Mouse (Mus musculus) cerebellum, adult (tissue): ENCODE measurements around the gene Pnp.
"Not testable (repeated sequence)": the region's sequence is repeated elsewhere in the genome, so short reads cannot be mapped to it uniquely, and the experiment has no call there.

ENCODE experiments used
- ATAC-seq: cut with Nextera tagmentation; 2 replicates; pipeline ENCODE4 v1.9.2; 2017; ENCODE audit warnings: mild to moderate bottlenecking, moderate library complexity, mixed read lengths; ENCODE audit not compliant: insufficient number of reproducible peaks, low FRiP score, low TSS enrichment

Pnp gene

GRCm38 (mm10) chr14:50973054-50973453 is 42.2 kb downstream of the Pnp start:
- not testable (repeated sequence) for ATAC-seq

GRCm38 (mm10) chr14:50973700-50974099 is 42.8 kb downstream of the Pnp start:
- no peak for ATAC-seq

GRCm38 (mm10) chr14:50975001-50975400 is 44.1 kb downstream of the Pnp start:
- no peak for ATAC-seq

- ATAC-seq: no peak
Measured at GRCm38 (mm10) chr14:50976674-50977073, 45.8 kb downstream of the Pnp start.

GRCm38 (mm10) chr14:50978451-50978850 is 47.6 kb downstream of the Pnp start:
- ATAC-seq: not testable (repeated sequence)

- ATAC-seq: no peak
Measured at GRCm38 (mm10) chr14:50979631-50980030, 48.7 kb downstream of the Pnp start.

- no peak for ATAC-seq
Measured at GRCm38 (mm10) chr14:50981207-50981606, 50.3 kb downstream of the Pnp start.

GRCm38 (mm10) chr14:50981837-50982236 is 51.0 kb downstream of the Pnp start:
- ATAC-seq: no peak

GRCm38 (mm10) chr14:50987668-50988067 is 56.8 kb downstream of the Pnp start:
- ATAC-seq: no peak

- no peak for ATAC-seq
Measured at GRCm38 (mm10) chr14:50991037-50991436, 60.2 kb downstream of the Pnp start.

- ATAC-seq: no peak
Measured at GRCm38 (mm10) chr14:50997088-50997487, 66.2 kb downstream of the Pnp start.

- no peak for ATAC-seq
Measured at GRCm38 (mm10) chr14:50997999-50998666, 67.3 kb downstream of the Pnp start.

- ATAC-seq: no peak
Measured at GRCm38 (mm10) chr14:51007152-51007801, 76.4 kb downstream of the Pnp start, which contains the start of gene Rnase10. Gene Rnase10, plus strand, starts transcription at chr14:51007751.

GRCm38 (mm10) chr14:51007914-51008713 is 77.2 kb downstream of the Pnp start:
- no peak for ATAC-seq

GRCm38 (mm10) chr14:51008781-51009180 is 77.9 kb downstream of the Pnp start:
- no peak for ATAC-seq

GRCm38 (mm10) chr14:51009572-51009971 is 78.7 kb downstream of the Pnp start:
- ATAC-seq: no peak

- not testable (repeated sequence) for ATAC-seq
Measured at GRCm38 (mm10) chr14:51014724-51015123, 83.8 kb downstream of the Pnp start.
